Mouse (Mus musculus) heart, adult 11 months (tissue): ENCODE measurements around the gene Retreg1.

Experiments used
- DNase-seq: peaks from one replicate; pipeline ENCODE4 v3.0.0; 2022

Retreg1 gene

GRCm38 (mm10) chr15:25884416-25884958, 41.5 kb downstream of the Retreg1 start:
- peak; percentile 87 for DNase-seq

DNA sequence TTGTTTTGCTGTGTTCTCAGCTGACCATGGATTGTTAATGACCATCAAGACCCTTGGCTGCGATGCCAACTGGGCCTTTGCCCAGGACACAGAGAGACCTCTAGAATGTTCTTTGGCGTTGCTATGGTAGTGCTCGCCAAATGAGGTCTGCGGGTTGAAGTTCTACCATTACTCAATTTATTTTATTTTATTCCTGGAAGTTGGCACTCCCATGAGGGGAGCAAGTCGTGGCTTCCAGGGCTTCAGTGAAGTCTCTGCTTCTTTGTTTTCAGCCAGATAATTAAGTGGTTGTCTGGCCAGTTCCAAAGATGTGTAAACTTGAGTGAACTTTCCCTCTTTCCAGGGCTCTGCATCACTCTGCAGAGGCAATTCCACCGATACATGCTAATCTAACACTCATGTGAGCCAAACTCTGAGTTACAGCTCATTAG, 43.6 kb downstream of the Retreg1 start:
- DNase-seq: peak; percentile 94

DNA sequence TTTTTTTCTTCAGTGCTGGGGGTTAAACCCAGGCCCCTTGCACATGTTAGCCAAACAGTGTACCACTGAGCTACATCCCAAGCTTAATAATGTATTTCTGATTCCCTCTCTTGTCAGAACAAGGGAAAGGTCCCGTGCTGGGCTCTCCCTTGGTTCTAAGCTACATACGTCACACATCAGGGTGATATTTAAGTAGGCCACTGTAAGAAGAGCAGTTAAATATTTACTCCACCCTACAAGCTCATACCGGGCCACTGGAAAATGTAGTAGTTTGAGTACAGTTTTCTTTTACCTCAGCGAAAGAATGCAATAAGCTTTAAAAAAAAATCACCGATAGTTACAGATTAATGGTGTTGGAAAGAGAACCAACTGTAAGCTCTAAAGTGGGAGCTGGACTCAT, 46.9 kb downstream of the Retreg1 start:
- peak; percentile 35 for DNase-seq

DNA sequence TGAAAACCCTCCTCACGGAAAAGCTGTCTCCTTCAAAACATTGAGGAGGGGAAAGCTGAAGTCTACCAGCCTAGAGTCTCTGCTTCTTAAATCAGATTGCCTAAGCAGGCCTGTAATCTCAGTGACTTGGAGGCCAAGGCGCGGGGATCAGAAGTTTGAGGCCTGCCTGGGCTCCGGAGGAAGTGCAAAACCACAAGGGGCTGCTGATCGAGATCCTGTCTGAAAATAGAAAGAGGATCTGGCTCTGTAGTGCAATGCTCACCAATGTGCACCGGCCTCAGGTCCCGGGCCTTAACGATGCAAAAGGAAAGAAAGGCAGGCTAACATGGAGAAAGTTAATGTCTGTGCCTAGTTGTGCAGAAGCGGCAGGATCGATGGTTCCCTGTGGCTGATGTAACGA, 48.6 kb downstream of the Retreg1 start:
- DNase-seq: peak; percentile 96

DNA sequence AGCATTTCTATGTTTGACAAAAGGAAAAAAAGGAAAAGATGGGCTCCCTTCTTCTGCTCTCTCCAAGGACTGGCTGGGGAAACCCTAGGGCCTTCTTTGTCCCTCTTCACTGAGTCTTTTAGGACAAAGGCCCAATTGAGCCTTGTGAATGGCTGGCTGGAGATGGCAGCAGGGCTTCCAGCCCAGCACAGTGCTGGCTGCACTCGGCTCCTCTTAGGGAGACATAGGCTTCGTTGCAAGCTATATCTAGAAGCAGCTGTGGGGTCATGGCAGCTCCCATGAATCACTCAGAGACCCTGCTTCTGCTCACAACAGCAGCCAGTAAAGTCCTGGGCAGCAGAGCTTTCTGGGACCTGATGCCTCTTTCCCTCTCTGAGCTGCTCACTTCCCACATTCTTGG, 50.3 kb downstream of the Retreg1 start:
- DNase-seq: no peak

- no peak for DNase-seq
Measured at GRCm38 (mm10) chr15:25896783-25897182, 53.8 kb downstream of the Retreg1 start.

DNA sequence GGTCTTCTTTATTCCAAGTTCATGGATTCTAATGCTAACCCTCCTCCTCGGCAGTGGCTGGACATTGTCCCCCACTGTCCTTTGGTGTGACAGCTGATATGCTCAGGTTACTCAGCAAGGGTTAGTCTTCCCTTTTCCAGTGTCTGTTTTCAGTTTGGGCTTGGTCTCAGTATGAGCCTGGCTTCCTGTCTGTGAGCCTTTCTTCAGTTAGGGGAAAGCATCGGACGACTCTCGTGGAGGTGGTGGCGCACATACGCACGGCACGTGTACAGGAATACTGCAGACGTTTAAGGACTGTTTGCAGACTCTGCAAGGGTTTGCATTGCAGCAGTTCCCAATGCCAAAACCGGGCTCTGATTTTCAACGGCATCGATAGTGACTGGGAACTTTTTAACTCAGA, 54.6 kb downstream of the Retreg1 start:
- peak; percentile 79 for DNase-seq

DNA sequence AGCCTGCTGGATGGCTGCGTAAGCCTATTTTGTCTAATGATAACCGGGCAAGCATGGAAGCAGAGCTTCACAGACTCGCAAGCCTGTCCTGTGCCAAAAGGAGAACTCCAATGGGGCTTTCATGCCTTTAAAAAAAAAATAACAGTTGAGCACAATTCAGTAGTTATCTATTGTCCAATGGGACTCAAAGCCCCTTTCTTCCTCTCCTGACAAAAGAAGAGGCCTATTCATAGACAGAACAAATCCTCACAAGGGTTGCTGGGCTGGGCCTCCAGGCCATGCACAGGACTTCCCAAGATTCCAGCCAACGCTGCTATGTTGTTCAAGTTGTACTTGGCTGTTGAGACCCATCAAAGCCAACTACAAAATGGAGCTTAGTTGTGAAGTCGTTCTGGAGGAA, 56.0 kb downstream of the Retreg1 start:
- DNase-seq: no peak

DNA sequence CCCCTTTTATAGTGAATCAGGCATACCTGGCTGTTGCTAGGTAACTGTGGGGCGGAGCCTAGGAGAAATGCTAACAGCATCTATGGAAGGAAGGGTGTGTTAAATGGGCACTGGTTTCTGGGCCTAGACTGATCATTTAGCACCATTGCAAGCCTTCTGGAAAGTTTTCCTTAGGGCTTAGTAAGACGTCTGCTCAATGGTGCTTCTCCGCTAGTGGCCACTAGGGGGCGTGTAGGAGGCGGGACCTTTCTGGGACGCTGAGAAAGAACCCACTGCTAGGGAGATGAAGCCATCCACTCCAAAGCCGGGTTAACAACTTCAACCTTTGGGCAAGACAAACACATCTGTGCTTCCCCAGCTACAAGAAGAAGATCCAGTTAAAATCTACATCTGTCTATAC, 57.6 kb downstream of the Retreg1 start:
- peak; percentile 96 for DNase-seq

DNA sequence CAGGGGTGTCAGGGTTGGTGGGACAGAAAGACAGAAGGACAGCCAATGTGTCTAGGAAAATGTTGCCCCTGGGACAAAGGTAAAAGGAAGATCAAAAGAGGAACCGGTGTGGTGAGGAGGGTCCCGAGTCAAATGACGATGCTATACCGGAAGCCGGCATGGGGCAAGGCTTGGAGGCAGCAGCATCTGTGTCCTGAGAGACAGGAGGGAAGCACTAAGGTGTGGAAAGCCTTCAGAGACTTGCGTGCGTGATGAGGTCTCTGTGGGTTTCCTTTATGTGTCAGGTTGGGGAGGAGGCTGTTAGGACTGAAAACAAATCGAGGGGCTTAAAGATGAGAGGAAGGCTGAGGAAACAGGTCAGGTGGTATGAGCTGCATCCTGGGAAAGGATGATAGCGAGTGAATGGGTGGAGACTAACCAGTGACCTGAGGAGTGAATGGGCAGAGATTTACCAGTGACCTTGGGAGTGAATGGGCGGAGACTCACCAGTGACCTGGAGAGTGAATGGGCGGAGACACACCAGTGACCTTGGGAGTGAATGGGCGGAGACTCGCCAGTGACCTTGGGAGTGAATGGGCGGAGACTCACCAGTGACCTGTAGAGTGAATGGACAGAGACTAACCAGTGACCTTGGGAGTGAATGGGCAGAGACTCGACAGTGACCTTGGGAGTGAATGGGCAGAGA, 60.1 kb downstream of the Retreg1 start:
- DNase-seq: no peak

DNA sequence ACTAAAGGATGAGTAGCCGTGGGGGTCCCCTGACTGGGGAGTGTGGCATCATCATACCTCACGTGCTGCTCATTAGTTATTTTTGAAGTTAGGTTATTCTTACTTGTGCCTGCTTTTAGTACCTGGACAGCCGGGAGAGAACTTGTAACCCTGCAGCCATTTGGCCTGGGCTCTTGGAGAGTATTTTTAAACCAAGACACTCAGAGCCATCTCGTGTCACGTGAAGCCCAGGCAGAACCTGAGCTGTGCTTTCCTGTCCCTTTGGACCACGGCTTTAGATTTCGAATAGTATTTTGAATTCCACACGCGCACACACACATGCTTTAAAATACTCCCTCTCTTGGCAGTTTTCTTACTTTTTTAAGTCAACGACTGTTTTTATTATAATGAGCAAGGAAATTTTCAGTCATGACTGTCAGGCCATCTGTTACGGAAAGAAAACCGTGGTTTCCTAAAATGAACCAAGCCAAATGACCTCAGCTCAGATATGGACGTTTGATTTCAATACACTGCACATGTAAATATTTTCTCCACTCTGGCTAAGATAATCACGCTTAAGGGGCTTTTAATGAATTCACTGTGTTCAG, 61.5 kb downstream of the Retreg1 start:
- no peak for DNase-seq

GRCm38 (mm10) chr15:25909783-25910494, 67.0 kb downstream of the Retreg1 start:
- DNase-seq: no peak

DNA sequence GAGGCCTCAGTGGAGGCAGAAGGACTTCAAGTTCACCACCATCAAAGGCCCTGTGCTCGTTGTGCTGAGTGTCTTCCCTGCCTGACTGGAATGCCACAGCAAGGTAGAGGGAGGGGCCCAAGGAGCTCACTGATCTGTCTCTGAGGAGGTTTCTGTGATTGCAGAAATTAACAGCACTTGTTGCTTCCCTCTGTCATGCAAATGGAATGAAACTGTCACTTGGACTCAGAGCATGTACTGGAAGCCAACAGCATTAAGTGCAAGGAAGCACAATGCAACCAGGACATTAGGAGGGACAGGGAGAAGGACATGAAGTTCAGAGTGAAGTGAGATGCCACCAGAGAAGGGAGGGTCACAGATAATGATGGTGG, 67.5 kb downstream of the Retreg1 start:
- no peak for DNase-seq

DNA sequence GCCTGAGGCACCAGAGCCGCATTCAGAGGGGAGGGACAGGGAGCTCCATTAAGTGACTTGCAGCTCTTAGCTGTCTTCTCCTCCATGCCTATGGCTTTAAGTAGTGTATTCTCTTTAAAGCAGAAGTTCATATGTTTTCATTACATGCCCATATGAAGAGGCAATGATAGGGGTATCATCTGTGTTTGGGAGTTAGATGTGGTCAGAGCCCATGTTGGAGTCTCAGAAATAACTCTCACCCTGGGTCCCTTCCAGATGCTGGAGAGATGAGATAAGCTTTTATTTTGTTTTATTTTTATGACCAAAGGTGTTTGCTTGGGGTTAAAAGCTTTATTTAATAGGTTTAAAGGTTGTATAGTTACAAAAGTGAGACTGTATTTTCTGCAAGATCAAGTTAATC, 67.9 kb downstream of the Retreg1 start:
- DNase-seq: no peak

DNA sequence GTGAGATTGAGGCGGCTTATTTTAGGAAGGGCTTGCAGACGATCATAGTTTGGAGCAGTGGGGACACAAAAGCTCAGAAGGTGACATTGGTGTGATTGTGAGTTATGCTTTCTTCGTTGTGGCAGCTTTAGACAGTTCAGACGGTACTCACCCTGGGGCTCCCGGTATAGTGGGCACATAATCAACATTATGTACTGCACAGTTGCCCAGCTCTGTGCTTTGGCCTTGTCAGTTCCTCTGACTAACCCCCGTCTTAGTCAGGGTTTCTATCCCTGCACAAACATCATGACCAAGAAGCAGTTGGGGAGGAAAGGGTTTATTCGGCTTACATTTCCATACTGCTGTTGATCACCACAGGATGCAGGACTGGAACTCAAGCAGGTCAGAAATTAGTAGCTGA, 69.9 kb downstream of the Retreg1 start:
- DNase-seq: no peak

DNA sequence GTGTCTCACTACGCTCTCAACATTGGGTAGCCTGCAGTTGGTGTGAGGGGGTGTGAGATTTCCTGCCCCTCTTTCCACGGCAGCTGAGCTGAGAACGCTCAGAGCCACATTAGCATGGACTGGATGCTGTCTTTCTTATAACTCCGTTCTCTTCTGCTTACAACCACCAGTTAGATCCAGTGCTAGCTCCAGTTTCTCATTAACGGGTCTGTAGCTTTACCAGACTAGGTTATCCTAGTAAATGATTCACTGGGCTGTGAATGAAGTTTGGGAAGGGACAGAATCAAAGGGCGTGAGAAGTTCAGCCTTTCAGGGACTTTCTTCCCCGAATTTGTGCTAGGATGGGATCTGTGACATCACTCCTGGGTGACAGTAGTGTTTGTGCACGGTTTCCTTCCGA, 70.7 kb downstream of the Retreg1 start:
- DNase-seq: no peak

GRCm38 (mm10) chr15:25914160-25914559, 71.2 kb downstream of the Retreg1 start:
- DNase-seq: no peak

- peak; percentile 98 for DNase-seq
Measured at GRCm38 (mm10) chr15:25915013-25915412, 72.0 kb downstream of the Retreg1 start.

DNA sequence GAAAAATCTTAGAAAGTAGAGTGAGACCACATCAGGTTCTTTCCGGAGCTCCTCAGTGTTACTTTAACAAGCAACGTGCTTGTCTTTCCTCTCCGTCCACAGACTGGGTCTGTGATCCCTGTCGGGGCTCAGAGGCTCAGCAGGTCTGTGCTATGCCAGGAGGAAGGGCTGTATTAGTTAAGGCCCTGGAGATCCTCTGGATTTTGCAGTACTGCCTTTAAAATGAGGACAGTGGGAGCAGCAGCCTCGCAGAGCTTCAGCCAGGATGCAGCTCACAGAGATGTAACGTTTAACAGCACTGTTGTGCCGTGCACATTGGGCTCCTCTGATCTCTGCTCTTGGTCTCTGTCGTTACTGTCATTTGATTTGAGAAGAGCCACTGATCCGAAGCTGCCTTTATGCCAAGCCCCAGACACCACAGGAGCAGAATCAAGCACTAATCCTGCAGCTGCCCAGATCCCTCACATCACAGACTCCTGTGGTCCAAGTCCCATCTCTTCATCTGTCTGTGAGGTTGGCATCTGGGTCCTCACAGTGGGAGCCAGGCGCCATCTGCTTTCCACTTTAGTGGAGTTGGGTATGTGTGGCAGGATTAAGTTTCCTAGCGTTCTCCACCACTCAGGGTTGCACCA, 72.7 kb downstream of the Retreg1 start:
- DNase-seq: peak; percentile 87

DNA sequence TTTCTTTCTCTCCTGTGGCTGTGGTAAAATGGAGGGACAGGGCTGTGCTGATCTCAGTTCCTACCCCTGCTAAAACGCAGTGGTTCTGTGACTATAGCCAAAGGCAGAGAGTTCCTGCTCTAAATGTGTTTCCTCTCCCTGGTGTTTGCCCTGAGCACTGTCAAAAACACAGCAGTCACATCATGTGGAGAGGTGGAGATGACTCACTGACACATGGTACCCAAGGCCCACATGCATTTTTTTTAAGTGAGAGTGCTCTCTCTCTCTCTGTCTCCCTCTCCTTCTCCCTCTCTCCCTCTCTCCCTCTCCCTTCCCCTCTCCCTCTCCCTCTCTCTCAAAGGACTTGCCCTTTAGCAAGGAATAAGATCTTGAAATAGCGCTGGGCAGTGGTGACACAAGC, 73.3 kb downstream of the Retreg1 start:
- DNase-seq: no peak

DNA sequence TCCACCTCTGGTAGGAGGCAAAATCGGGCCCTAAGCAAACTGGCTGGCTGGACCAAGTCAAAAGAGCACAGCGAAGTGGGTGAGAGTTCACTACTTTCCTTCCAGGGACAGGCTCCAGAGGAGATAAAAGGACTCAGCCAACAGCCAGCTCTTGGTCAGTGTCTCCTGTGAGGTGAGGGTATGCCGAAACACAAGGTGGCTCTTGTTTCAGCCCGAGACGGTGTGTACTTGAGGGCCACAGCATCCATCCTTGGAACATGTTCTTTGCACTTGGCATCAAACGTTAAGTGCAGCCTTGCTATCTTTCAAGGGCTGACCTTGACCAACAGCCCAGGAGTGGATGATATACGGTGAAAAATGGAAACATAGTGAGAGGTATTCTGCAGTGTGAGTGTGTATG, 75.7 kb downstream of the Retreg1 start:
- peak; percentile 95 for DNase-seq

- DNase-seq: peak; percentile 97
Measured at GRCm38 (mm10) chr15:25919995-25920394, 77.0 kb downstream of the Retreg1 start.

GRCm38 (mm10) chr15:25920886-25921285, 77.9 kb downstream of the Retreg1 start:
- DNase-seq: no peak

GRCm38 (mm10) chr15:25922007-25922406, 79.0 kb downstream of the Retreg1 start:
- DNase-seq: no peak
